Mouse (Mus musculus): ENCODE data around the gene Neurl1b. TPM values are rescaled to one million over a fixed set of nuclear protein-coding genes. Genes with fewer than 3 reads are reported as not detected.
A peak's percentile ranks its signal among the peaks of the same experiment; 100 is the strongest.

Gene Neurl1b
- polyA plus RNA-seq, 1 experiment from 2014 or later, result 1.1 TPM

- no peak for DNase-seq (ENCODE audit: low spot score)
- no peaks in the 10 kb centered on the region for H3K9me3 ChIP-seq (ENCODE audit: control insufficient read depth, low read length)
- 76% methylated on average over 5 of the region's 5 CpGs for WGBS
- H3K27ac ChIP-seq (replicated peaks), result no peak overlapping the region
- no peak overlapping the region for H3K9ac ChIP-seq (ENCODE audit: low read length)
- no peak for ATAC-seq (ENCODE audit: low FRiP score, low TSS enrichment)
- H3K4me2 ChIP-seq (replicated peaks; ENCODE audit: low read depth), result no peak overlapping the region
- no peak for TF ChIP-seq CTCF (IDR thresholded peaks at IDR 0.05; ENCODE audit: low read depth)
- TF ChIP-seq EP300 (optimal IDR thresholded peaks at IDR 0.05), result no peak
- no peak overlapping the region for H3K4me3 ChIP-seq (ENCODE audit: low read depth, low read length)
- H3K36me3 ChIP-seq (ENCODE audit: control insufficient read depth, insufficient read depth, low read length), result no peaks in the 10 kb centered on the region
- no peaks in the 10 kb centered on the region for H3K27me3 ChIP-seq (ENCODE audit: control insufficient read depth, insufficient read depth, low read length)
- H3K4me1 ChIP-seq (replicated peaks; ENCODE audit: control insufficient read depth, insufficient read depth), result peaks cover 4% of the 10 kb centered on the region
These were observed 41.4 kb upstream of the Neurl1b start for GRCm38 (mm10) chr17:26373211-26373610.

GRCm38 (mm10) chr17:26376416-26376815 lies 38.2 kb upstream of the Neurl1b start:
- Histone ChIP-seq H3K36me3 (ENCODE audit: control insufficient read depth, insufficient read depth, low read length) (no peaks in the 10 kb centered on the region), H3K9me3 (ENCODE audit: control insufficient read depth, low read length) (no peaks in the 10 kb centered on the region), H3K27me3 (ENCODE audit: control insufficient read depth, insufficient read depth, low read length) (no peaks in the 10 kb centered on the region), H3K27ac (replicated peaks) (peak overlapping the region; percentile 42), H3K9ac (ENCODE audit: low read length) (no peak overlapping the region), H3K4me1 (replicated peaks; ENCODE audit: control insufficient read depth, insufficient read depth) (peaks cover 7% of the 10 kb centered on the region), H3K4me3 (ENCODE audit: low read depth, low read length) (no peak overlapping the region), H3K4me2 (replicated peaks; ENCODE audit: low read depth) (no peak overlapping the region)
- DNase-seq (ENCODE audit: low spot score), result no peak
- no peak for ATAC-seq (ENCODE audit: low FRiP score, low TSS enrichment)
- no peak for TF ChIP-seq CTCF (IDR thresholded peaks at IDR 0.05; ENCODE audit: low read depth)
- no peak for TF ChIP-seq EP300 (optimal IDR thresholded peaks at IDR 0.05)
- 60% methylated on average over 1 of the region's 1 CpGs for WGBS

- H3K27me3 ChIP-seq (ENCODE audit: control insufficient read depth, insufficient read depth, low read length), result no peaks in the 10 kb centered on the region
- H3K4me3 ChIP-seq (ENCODE audit: low read depth, low read length), result no peak overlapping the region
- TF ChIP-seq EP300 (optimal IDR thresholded peaks at IDR 0.05), result no peak
- TF ChIP-seq CTCF (IDR thresholded peaks at IDR 0.05; ENCODE audit: low read depth), result no peak
- no peak overlapping the region for H3K9ac ChIP-seq (ENCODE audit: low read length)
- ATAC-seq (ENCODE audit: low FRiP score, low TSS enrichment), result no peak
- 66% methylated on average over 4 of the region's 4 CpGs for WGBS
- no peak for DNase-seq (ENCODE audit: low spot score)
- peaks cover 7% of the 10 kb centered on the region for H3K4me1 ChIP-seq (replicated peaks; ENCODE audit: control insufficient read depth, insufficient read depth)
- no peaks in the 10 kb centered on the region for H3K9me3 ChIP-seq (ENCODE audit: control insufficient read depth, low read length)
- no peaks in the 10 kb centered on the region for H3K36me3 ChIP-seq (ENCODE audit: control insufficient read depth, insufficient read depth, low read length)
- no peak overlapping the region for H3K4me2 ChIP-seq (replicated peaks; ENCODE audit: low read depth)
- H3K27ac ChIP-seq (replicated peaks), result peak overlapping the region; percentile 42
These were observed 37.5 kb upstream of the Neurl1b start for GRCm38 (mm10) chr17:26376994-26377744.

- H3K4me3 ChIP-seq (ENCODE audit: low read depth, low read length), result no peak overlapping the region
- no peak overlapping the region; the same call in 1 of the 2 replicates for H3K9ac ChIP-seq (ENCODE audit: low read length)
- DNase-seq (ENCODE audit: low spot score) (no peak), ATAC-seq (ENCODE audit: low FRiP score, low TSS enrichment) (no peak)
- no peaks in the 10 kb centered on the region for H3K9me3 ChIP-seq (ENCODE audit: control insufficient read depth, low read length)
- peak overlapping the region; percentile 73 for H3K27ac ChIP-seq (replicated peaks)
- H3K4me2 ChIP-seq (replicated peaks; ENCODE audit: low read depth), result no peak overlapping the region
- TF ChIP-seq CTCF (IDR thresholded peaks at IDR 0.05; ENCODE audit: low read depth) (no peak), EP300 (optimal IDR thresholded peaks at IDR 0.05) (no peak)
- peaks cover 7% of the 10 kb centered on the region for H3K4me1 ChIP-seq (replicated peaks; ENCODE audit: control insufficient read depth, insufficient read depth)
- no peaks in the 10 kb centered on the region for H3K36me3 ChIP-seq (ENCODE audit: control insufficient read depth, insufficient read depth, low read length)
- no peaks in the 10 kb centered on the region for H3K27me3 ChIP-seq (ENCODE audit: control insufficient read depth, insufficient read depth, low read length)
- WGBS, result 38% methylated on average over 7 of the region's 8 CpGs
These were observed 34.2 kb upstream of the Neurl1b start for GRCm38 (mm10) chr17:26380280-26380985.

- Histone ChIP-seq H3K4me3 (ENCODE audit: low read depth, low read length) (no peak overlapping the region), H3K4me2 (replicated peaks; ENCODE audit: low read depth) (no peak overlapping the region), H3K9me3 (ENCODE audit: control insufficient read depth, low read length) (no peaks in the 10 kb centered on the region), H3K4me1 (replicated peaks; ENCODE audit: control insufficient read depth, insufficient read depth) (peaks cover 7% of the 10 kb centered on the region), H3K9ac (ENCODE audit: low read length) (no peak overlapping the region; the same call in 1 of the 2 replicates), H3K27me3 (ENCODE audit: control insufficient read depth, insufficient read depth, low read length) (no peaks in the 10 kb centered on the region), H3K36me3 (ENCODE audit: control insufficient read depth, insufficient read depth, low read length) (no peaks in the 10 kb centered on the region), H3K27ac (replicated peaks) (peak overlapping the region; percentile 73)
- 35% methylated on average over 4 of the region's 4 CpGs for WGBS
- TF ChIP-seq EP300 (optimal IDR thresholded peaks at IDR 0.05), result no peak
- TF ChIP-seq CTCF (IDR thresholded peaks at IDR 0.05; ENCODE audit: low read depth), result no peak
- ATAC-seq (ENCODE audit: low FRiP score, low TSS enrichment), result peak; percentile 61
- DNase-seq (ENCODE audit: low spot score), result peak; percentile 29
These were observed 33.6 kb upstream of the Neurl1b start for GRCm38 (mm10) chr17:26380986-26381446.

- H3K9ac ChIP-seq (ENCODE audit: low read length), result no peak overlapping the region
- no peaks in the 10 kb centered on the region for H3K36me3 ChIP-seq (ENCODE audit: control insufficient read depth, insufficient read depth, low read length)
- TF ChIP-seq EP300 (optimal IDR thresholded peaks at IDR 0.05), result no peak
- no peak for TF ChIP-seq CTCF (IDR thresholded peaks at IDR 0.05; ENCODE audit: low read depth)
- no peaks in the 10 kb centered on the region for H3K27me3 ChIP-seq (ENCODE audit: control insufficient read depth, insufficient read depth, low read length)
- H3K27ac ChIP-seq (replicated peaks), result peak overlapping the region; percentile 73
- no peaks in the 10 kb centered on the region for H3K9me3 ChIP-seq (ENCODE audit: control insufficient read depth, low read length)
- no peak overlapping the region for H3K4me2 ChIP-seq (replicated peaks; ENCODE audit: low read depth)
- ATAC-seq (ENCODE audit: low FRiP score, low TSS enrichment) (no peak), DNase-seq (ENCODE audit: low spot score) (no peak)
- peaks cover 7% of the 10 kb centered on the region for H3K4me1 ChIP-seq (replicated peaks; ENCODE audit: control insufficient read depth, insufficient read depth)
- H3K4me3 ChIP-seq (ENCODE audit: low read depth, low read length), result no peak overlapping the region
- WGBS, result 46% methylated on average over 5 of the region's 5 CpGs
These were observed 33.0 kb upstream of the Neurl1b start for GRCm38 (mm10) chr17:26381613-26382012.

All from stomach, postnatal 0 days (tissue).